Mouse (Mus musculus) forebrain, embryonic 12.5 days (tissue): ENCODE measurements at regions not wholly inside any gene's neighbourhood (a gene's known extent, or its start where the extent isn't known, plus 50 kb on each side); places are given as distances from the start of the nearest gene placed in this dataset.
"Not testable (repeated sequence)": the region's sequence is repeated elsewhere in the genome, so short reads cannot be mapped to it uniquely, and the experiment has no call there.

Source experiments
- ATAC-seq: fragments of 200-750 bp; cut with Nextera tagmentation; 2 replicates; pipeline ENCODE4 v1.8.0; 2017; ENCODE audit warnings: moderate TSS enrichment; ENCODE audit not compliant: low FRiP score
- H3K27ac ChIP-seq: fragments of 300-500 bp; sonication (generic); 2 replicates; pipeline ENCODE4 v1.5.1; 2016; ENCODE audit warnings: mild to moderate bottlenecking
- H3K27me3 ChIP-seq: fragments of 300-500 bp; sonication (generic); 2 replicates; pipeline ENCODE4 v1.6.1; 2016; ENCODE audit warnings: mild to moderate bottlenecking
- H3K36me3 ChIP-seq: fragments of 300-500 bp; sonication (generic); replicated peaks from 2 replicates; pipeline ENCODE4 v1.6.1; 2016; ENCODE audit warnings: mild to moderate bottlenecking
- H3K4me1 ChIP-seq: fragments of 300-500 bp; sonication (generic); 2 replicates; pipeline ENCODE4 v1.6.1; 2016
- H3K4me2 ChIP-seq: fragments of 300-500 bp; sonication (generic); 2 replicates; pipeline ENCODE4 v1.6.1; 2016; ENCODE audit warnings: mild to moderate bottlenecking, moderate library complexity
- H3K4me3 ChIP-seq: fragments of 300-500 bp; sonication (generic); replicated peaks from 2 replicates; pipeline ENCODE4 v1.5.1; 2016; ENCODE audit warnings: mild to moderate bottlenecking
- H3K9ac ChIP-seq: fragments of 300-500 bp; sonication (generic); 2 replicates; pipeline ENCODE4 v1.6.1; 2016; ENCODE audit warnings: mild to moderate bottlenecking
- H3K9me3 ChIP-seq: fragments of 300-500 bp; sonication (generic); 2 replicates; pipeline ENCODE4 v1.6.1; 2016
- WGBS: fragments of 180-500 bp; shearing (Covaris S2); methylation state at CpG from one replicate; pipeline ENCODE4 v1.1.7; 2016; 5-methylcytosine and 5-hydroxymethylcytosine counted together

GRCm38 (mm10) chr6:75089971-75090370 is 1407.6 kb downstream of the Gm9008 start:
- Histone ChIP-seq H3K27me3 (no peaks in the 10 kb centered on the region), H3K4me2 (no peak overlapping the region), H3K4me1 (no peaks in the 10 kb centered on the region), H3K36me3 (no peaks in the 10 kb centered on the region), H3K9me3 (no peaks in the 10 kb centered on the region), H3K27ac (no peak overlapping the region), H3K9ac (no peak overlapping the region), H3K4me3 (no peak overlapping the region)
- 68% methylated on average over 2 of the region's 2 CpGs for WGBS
- ATAC-seq = no peak

GRCm38 (mm10) chr6:75067758-75068157 is 1429.8 kb downstream of the Gm9008 start:
- ATAC-seq = no peak
- Histone ChIP-seq H3K27me3 (no peaks in the 10 kb centered on the region), H3K36me3 (no peaks in the 10 kb centered on the region), H3K4me1 (no peaks in the 10 kb centered on the region), H3K9ac (no peak overlapping the region), H3K27ac (no peak overlapping the region), H3K4me3 (no peak overlapping the region), H3K4me2 (no peak overlapping the region), H3K9me3 (no peaks in the 10 kb centered on the region)
- WGBS = 79% methylated on average over 3 of the region's 3 CpGs

- Histone ChIP-seq H3K9me3 (no peaks in the 10 kb centered on the region), H3K4me3 (no peak overlapping the region), H3K4me2 (no peak overlapping the region), H3K27me3 (no peaks in the 10 kb centered on the region), H3K27ac (no peak overlapping the region), H3K36me3 (no peaks in the 10 kb centered on the region), H3K4me1 (0 out of 2 replicates have a peak, but pooled peaks cover 4% of the 10 kb centered on the region), H3K9ac (no peak overlapping the region)
- ATAC-seq = peak; percentile 68
Measured at GRCm38 (mm10) chr6:75042336-75043010, 1455.1 kb downstream of the Gm9008 start.

- H3K9ac ChIP-seq = no peak overlapping the region
- WGBS = 90% methylated on average over 2 of the region's 2 CpGs
- H3K36me3 ChIP-seq = no peaks in the 10 kb centered on the region
- H3K9me3 ChIP-seq = no peaks in the 10 kb centered on the region
- no peaks in the 10 kb centered on the region for H3K27me3 ChIP-seq
- no peak overlapping the region for H3K4me2 ChIP-seq
- H3K27ac ChIP-seq = no peak overlapping the region
- H3K4me1 ChIP-seq = 0 out of 2 replicates have a peak, but pooled peaks cover 4% of the 10 kb centered on the region
- 0 out of 2 replicates have a peak, but pooled peaks have one; percentile 51 for ATAC-seq
- no peak overlapping the region for H3K4me3 ChIP-seq
Measured at GRCm38 (mm10) chr6:75039451-75039850, 1458.1 kb downstream of the Gm9008 start.

GRCm38 (mm10) chr6:75037179-75037578 is 1460.4 kb downstream of the Gm9008 start:
- not testable (repeated sequence) for H3K4me3 ChIP-seq, H3K27ac ChIP-seq, ATAC-seq

More at GRCm38 (mm10) chr6:75037179-75037578, 1460.4 kb downstream of the Gm9008 start:
- not testable (repeated sequence) for H3K4me2 ChIP-seq, H3K9me3 ChIP-seq, H3K36me3 ChIP-seq, H3K9ac ChIP-seq, H3K27me3 ChIP-seq, H3K4me1 ChIP-seq
- WGBS = 42% methylated on average over 1 of the region's 1 CpGs
